In the genomic region with DNA sequence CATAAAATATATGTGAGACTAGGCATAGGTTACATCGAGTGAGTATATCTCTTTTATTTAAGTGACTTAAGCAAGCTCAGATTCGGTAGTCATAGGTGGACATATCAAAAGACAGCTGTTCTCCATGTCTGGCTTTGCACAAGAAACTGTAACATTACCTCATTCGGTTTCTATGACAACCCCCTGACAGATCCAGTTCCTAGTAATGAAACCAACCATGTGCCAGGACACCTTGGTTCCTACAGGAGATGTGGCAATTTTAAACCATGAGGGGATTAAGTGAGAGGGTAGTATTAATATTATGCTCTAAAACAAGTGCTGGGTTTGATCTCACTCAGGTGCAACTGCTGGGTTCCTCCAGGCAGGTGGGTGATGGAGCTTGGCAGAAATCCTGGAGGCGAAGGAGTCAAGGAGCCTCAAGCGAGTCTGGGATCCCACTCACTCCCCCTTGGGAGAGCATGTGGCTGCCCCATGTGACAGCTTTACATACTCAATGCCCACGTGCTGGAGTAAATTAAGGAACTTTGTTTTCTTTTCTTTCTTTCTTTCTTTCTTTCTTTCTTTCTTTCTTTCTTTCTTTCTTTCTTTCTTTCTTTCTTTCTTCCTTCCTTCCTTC, we compare ENCODE assay signal across 15 mouse cellular contexts.
A peak's percentile ranks its signal among the peaks of the same experiment; 100 is the strongest.
DNase-seq lines count a peak whose midpoint lies in the region; ATAC-seq and TF ChIP-seq lines count a peak whose summit lies in the region.
"Had no signal": no experiment of that assay in that cellular context is flagged by ENCODE, and none has a peak within 500 bp of the region (broad histone marks: within the 10 kb centered on the region; RNA-seq: fewer than 3 reads in every experiment).

No protein-coding gene starts in this region.

- TF ChIP-seq CTCF in left cerebral cortex, adult 2 months (IDR thresholded peaks at IDR 0.05), result no peak
- TF ChIP-seq CTCF in CH12.LX (conservative IDR thresholded peaks at IDR 0.05 in 1 of 2, IDR thresholded peaks at IDR 0.05 in 1 of 2; ENCODE audit: low read depth in 2 of 2, low read length in 2 of 2), result no peak

- H3K4me3 ChIP-seq in embryonic facial prominence, embryonic 11.5 days (ENCODE audit: low read depth, low read length), result no peak overlapping the region
- H3K4me3 ChIP-seq in embryonic facial prominence, embryonic 10.5 days, result no peak overlapping the region
- H3K4me3 ChIP-seq in left cerebral cortex, adult 2 months, result no peak overlapping the region
- no peak overlapping the region for H3K4me3 ChIP-seq in CH12.LX (replicated peaks in 1 of 3; ENCODE audit: low read depth in 2 of 3, low read length in 2 of 3, poor library complexity in 1 of 3)
- no peak overlapping the region for H3K4me3 ChIP-seq in limb, embryonic 15.5 days
- H3K4me3 ChIP-seq: embryonic facial prominence, embryonic 15.5 days; heart, adult 2 months had no signal

- WGBS in embryonic facial prominence, embryonic 11.5 days, result 71% methylated on average over 6 of the region's 6 CpGs
- 78% methylated on average over 6 of the region's 6 CpGs for WGBS in embryonic facial prominence, embryonic 10.5 days
- WGBS in limb, embryonic 15.5 days, result 41% methylated on average over 6 of the region's 6 CpGs

- ATAC-seq in embryonic facial prominence, embryonic 11.5 days (replicated peaks; ENCODE audit: insufficient number of reproducible peaks, low FRiP score, low TSS enrichment, low read depth), result no peak
- no peak for ATAC-seq in limb, embryonic 15.5 days (ENCODE audit: insufficient number of reproducible peaks, low FRiP score, low TSS enrichment, low read depth)

- H3K4me2 ChIP-seq in embryonic facial prominence, embryonic 11.5 days (ENCODE audit: low read depth, low read length), result no peak overlapping the region
- no peak overlapping the region for H3K4me2 ChIP-seq in CH12.LX (ENCODE audit: insufficient read depth, low read depth, poor library complexity, severe bottlenecking)
- H3K4me2 ChIP-seq in limb, embryonic 15.5 days, result no peak overlapping the region
- H3K4me2 ChIP-seq: embryonic facial prominence, embryonic 15.5 days had no signal

- H3K9ac ChIP-seq in embryonic facial prominence, embryonic 11.5 days (replicated peaks; ENCODE audit: low read length), result no peak overlapping the region
- H3K9ac ChIP-seq in CH12.LX (ENCODE audit: insufficient read depth, low read depth), result no peak overlapping the region
- no peak overlapping the region for H3K9ac ChIP-seq in limb, embryonic 15.5 days
- H3K9ac ChIP-seq: embryonic facial prominence, embryonic 15.5 days had no signal

- no peaks in the 10 kb centered on the region for H3K27me3 ChIP-seq in embryonic facial prominence, embryonic 11.5 days (ENCODE audit: control insufficient read depth, insufficient read depth, low read length)
- H3K27me3 ChIP-seq in embryonic facial prominence, embryonic 10.5 days (replicated peaks; ENCODE audit: low read depth, poor library complexity, severe bottlenecking), result no peaks in the 10 kb centered on the region
- H3K27me3 ChIP-seq in CH12.LX (replicated peaks), result no peaks in the 10 kb centered on the region
- no peaks in the 10 kb centered on the region for H3K27me3 ChIP-seq in limb, embryonic 15.5 days
- H3K27me3 ChIP-seq: embryonic facial prominence, embryonic 15.5 days had no signal

- peaks cover 2% of the 10 kb centered on the region; the same call in 1 of the 2 replicates for H3K79me2 ChIP-seq in CH12.LX (replicated peaks; ENCODE audit: control insufficient read depth, extremely low read depth, insufficient read depth, poor library complexity, severe bottlenecking)

- DNase-seq in embryonic facial prominence, embryonic 11.5 days (ENCODE audit: low spot score), result peak; percentile 54
- DNase-seq in embryonic facial prominence, embryonic 10.5 days (ENCODE audit: low spot score), result no peak
- no peak for DNase-seq in left cerebral cortex, adult 2 months (ENCODE audit: extremely low spot score in 1 of 2, low spot score in 2 of 2)
- DNase-seq in left cerebral cortex, postnatal 10 days (ENCODE audit: extremely low spot score in 1 of 2, low spot score in 2 of 2), result no peak
- peak; percentile 56 for DNase-seq in CH12.LX (ENCODE audit: extremely low read depth)
- no peak for DNase-seq in yolk sac, embryonic 10.5 days (ENCODE audit: low spot score)
- no peak for DNase-seq in kidney, adult 18-20 months
- DNase-seq: B cell, adult 2 months; cerebellum, adult 9-10 months; heart, adult 2 months; kidney, adult 8-10 months; layer of hippocampus, adult 9-11 months had no signal

- intact Hi-C loops in left cerebral cortex, adult 2 months (cut with DNase I), result no loop called here
- intact Hi-C loops in left cerebral cortex, postnatal 10 days (cut with DNase I), result no loop called here

- no peak overlapping the region for H3K27ac ChIP-seq in embryonic facial prominence, embryonic 11.5 days (replicated peaks; ENCODE audit: low read depth, low read length)
- no peak overlapping the region for H3K27ac ChIP-seq in embryonic facial prominence, embryonic 10.5 days (replicated peaks)
- H3K27ac ChIP-seq in left cerebral cortex, adult 2 months, result peak overlapping the region; percentile 16; the same call in 1 of the 2 replicates
- no peak overlapping the region for H3K27ac ChIP-seq in CH12.LX (ENCODE audit: insufficient read depth, low read depth)
- H3K27ac ChIP-seq in limb, embryonic 15.5 days, result peak overlapping the region; percentile 9; the same call in 1 of the 2 replicates
- H3K27ac ChIP-seq: embryonic facial prominence, embryonic 15.5 days; heart, adult 2 months had no signal

- H3K36me3 ChIP-seq in embryonic facial prominence, embryonic 11.5 days (replicated peaks; ENCODE audit: control insufficient read depth, insufficient read depth, low read depth, low read length), result no peaks in the 10 kb centered on the region
- H3K36me3 ChIP-seq in embryonic facial prominence, embryonic 10.5 days (replicated peaks), result no peaks in the 10 kb centered on the region
- peaks cover 7 to 45% of the 10 kb centered on the region in 2 experiments for H3K36me3 ChIP-seq in CH12.LX (replicated peaks in 1 of 2; ENCODE audit: control insufficient read depth in 1 of 2, insufficient read depth in 1 of 2, low read length in 1 of 2)
- no peaks in the 10 kb centered on the region for H3K36me3 ChIP-seq in limb, embryonic 15.5 days
- H3K36me3 ChIP-seq: embryonic facial prominence, embryonic 15.5 days had no signal

- no peaks in the 10 kb centered on the region for H3K4me1 ChIP-seq in embryonic facial prominence, embryonic 11.5 days (ENCODE audit: control insufficient read depth, insufficient read depth, low read length)
- peaks cover 9% of the 10 kb centered on the region; the same call in 1 of the 2 replicates for H3K4me1 ChIP-seq in embryonic facial prominence, embryonic 10.5 days
- H3K4me1 ChIP-seq in CH12.LX (ENCODE audit: control insufficient read depth in 1 of 2, insufficient read depth in 2 of 2), result peaks cover 14 to 86% of the 10 kb centered on the region in 2 experiments
- H3K4me1 ChIP-seq in limb, embryonic 15.5 days, result peaks cover 12% of the 10 kb centered on the region; the same call in 1 of the 2 replicates
- H3K4me1 ChIP-seq: embryonic facial prominence, embryonic 15.5 days had no signal

- H3K9me3 ChIP-seq in embryonic facial prominence, embryonic 11.5 days (replicated peaks; ENCODE audit: control insufficient read depth, low read length), result no peaks in the 10 kb centered on the region
- no peaks in the 10 kb centered on the region for H3K9me3 ChIP-seq in embryonic facial prominence, embryonic 10.5 days
- H3K9me3 ChIP-seq in CH12.LX (replicated peaks; ENCODE audit: low read length), result peaks cover 5% of the 10 kb centered on the region
- H3K9me3 ChIP-seq in limb, embryonic 15.5 days, result no peaks in the 10 kb centered on the region
- H3K9me3 ChIP-seq: embryonic facial prominence, embryonic 15.5 days; G1E had no signal

- no peak for TF ChIP-seq EP300 in CH12.LX (IDR thresholded peaks at IDR 0.05; ENCODE audit: low read length)

- no peak for TF ChIP-seq RAD21 in CH12.LX (IDR thresholded peaks at IDR 0.05; ENCODE audit: low read depth, low read length)

- no peak for TF ChIP-seq POLR2A in CH12.LX (IDR thresholded peaks at IDR 0.05; ENCODE audit: low read depth, low read length)

- in situ Hi-C loops in CH12.LX (cut with MboI; ENCODE audit: low pct_ligation_motif_present, low pct_unique_long_range_greater_than_20kb, low sequenced_read_pairs), result no loop called here

- dilution Hi-C loops in CH12.LX (cut with MboI; ENCODE audit: extremely low pct_ligation_motif_present, extremely low pct_unique_long_range_greater_than_20kb, low sequenced_read_pairs), result no loop called here

TF ChIP-seq in CH12.LX, 34 proteins besides CTCF, POLR2A, EP300 and RAD21:
- no peak for TF ChIP-seq GABPA (IDR thresholded peaks at IDR 0.05; ENCODE audit: insufficient replicate concordance, low read depth, low read length)
- 0 out of 2 replicates have a peak, but pooled peaks have one; percentile 35 for TF ChIP-seq MAX (IDR thresholded peaks at IDR 0.05; ENCODE audit: low read length)
- no peak for TF ChIP-seq HCFC1 (IDR thresholded peaks at IDR 0.05; ENCODE audit: low read depth, low read length)
- peak; percentile 26; the same call in 1 of the 2 replicates for TF ChIP-seq BHLHE40 (IDR thresholded peaks at IDR 0.05; ENCODE audit: low read depth, low read length)
- TF ChIP-seq TCF12 (IDR thresholded peaks at IDR 0.05; ENCODE audit: low read depth, low read length), result no peak
- TF ChIP-seq MYC (IDR thresholded peaks at IDR 0.05; ENCODE audit: low read depth, low read length), result no peak
TF ChIP-seq in CH12.LX: peak in this region for 2.

Comparison
In these comparisons a context has a peak if more than half of its experiments do, and no peak if none do; other contexts are left out.
1. DNase-seq: peak in embryonic facial prominence, embryonic 11.5 days (single experiment) and CH12.LX (single experiment); none in embryonic facial prominence, embryonic 10.5 days (single experiment), left cerebral cortex, adult 2 months (0 of 2), left cerebral cortex, postnatal 10 days (0 of 2), yolk sac, embryonic 10.5 days (single experiment) and kidney, adult 18-20 months (single experiment).
2. H3K27ac ChIP-seq: peak in left cerebral cortex, adult 2 months (single experiment) and limb, embryonic 15.5 days (single experiment); none in embryonic facial prominence, embryonic 11.5 days (single experiment), embryonic facial prominence, embryonic 10.5 days (single experiment) and CH12.LX (single experiment).